Mouse (Mus musculus) hindbrain, embryonic 16.5 days (tissue): ENCODE data around the gene Zbtb22. TPM values are rescaled to one million over a fixed set of nuclear protein-coding genes. Genes with fewer than 3 reads are reported as not detected.
A peak's percentile ranks its signal among the peaks of the same experiment; 100 is the strongest.
"Not testable (repeated sequence)": the region's sequence is repeated elsewhere in the genome, so short reads cannot be mapped to it uniquely, and the experiment has no call there.

Experiments used
- ATAC-seq: fragments of 200-750 bp; cut with Nextera tagmentation; 2 replicates; pipeline ENCODE4 v1.8.0; 2017; ENCODE audit warnings: moderate TSS enrichment, moderate library complexity
- H3K27ac ChIP-seq: fragments of 300-500 bp; sonication (generic); 2 replicates; pipeline ENCODE4 v1.5.1; 2014; ENCODE audit warnings: low read depth, mild to moderate bottlenecking, control low read depth, low read length, moderate library complexity
- H3K27me3 ChIP-seq: fragments of 300-500 bp; sonication (generic); replicated peaks from 2 replicates; pipeline ENCODE4 v1.6.1; 2014; ENCODE audit warnings: low read length; ENCODE audit not compliant: control insufficient read depth, insufficient read depth
- H3K36me3 ChIP-seq: fragments of 300-500 bp; sonication (generic); 2 replicates; pipeline ENCODE4 v1.6.1; 2014; ENCODE audit warnings: mild to moderate bottlenecking, low read length, moderate library complexity, mixed read lengths; ENCODE audit not compliant: control insufficient read depth, insufficient read depth
- H3K4me1 ChIP-seq: fragments of 300-500 bp; sonication (generic); 2 replicates; pipeline ENCODE4 v1.6.1; 2014; ENCODE audit warnings: low read depth, low read length; ENCODE audit not compliant: control insufficient read depth, insufficient read depth
- H3K4me2 ChIP-seq: fragments of 300-500 bp; sonication (generic); 2 replicates; pipeline ENCODE4 v1.6.1; 2014; ENCODE audit warnings: mild to moderate bottlenecking, low read length, control low read depth, moderate library complexity
- H3K4me3 ChIP-seq: fragments of 300-500 bp; sonication (generic); 2 replicates; pipeline ENCODE4 v1.5.1; 2014; ENCODE audit warnings: mild to moderate bottlenecking, low read length, control low read depth, moderate library complexity
- H3K9ac ChIP-seq: fragments of 300-500 bp; sonication (generic); 2 replicates; pipeline ENCODE4 v1.6.1; 2014; ENCODE audit warnings: low read depth, mild to moderate bottlenecking, control low read depth, low read length, moderate library complexity
- H3K9me3 ChIP-seq: fragments of 300-500 bp; sonication (generic); 2 replicates; pipeline ENCODE4 v1.6.1; 2014; ENCODE audit warnings: mild to moderate bottlenecking, low read length, moderate library complexity; ENCODE audit not compliant: control insufficient read depth
- WGBS: fragments of 180-500 bp; shearing (Covaris S2); extraction: QIAGEN DNeasy Blood & Tissue Kit; methylation state at CpG from one replicate; pipeline ENCODE4 v1.1.7; 2014; 5-methylcytosine and 5-hydroxymethylcytosine counted together
- polyA plus RNA-seq: library from polyadenylated mRNA; unstranded; fragments of >200 nt; fragmentation: Nextera tagmentation; extraction: Ambion mirVana; gene quantifications from 2 replicates; pipeline ENCODE4 v1.2.1, GENCODE M21; 2015

The Zbtb22 gene
- 16.2 and 17.2 TPM in 2 replicates for polyA plus RNA-seq

DNA sequence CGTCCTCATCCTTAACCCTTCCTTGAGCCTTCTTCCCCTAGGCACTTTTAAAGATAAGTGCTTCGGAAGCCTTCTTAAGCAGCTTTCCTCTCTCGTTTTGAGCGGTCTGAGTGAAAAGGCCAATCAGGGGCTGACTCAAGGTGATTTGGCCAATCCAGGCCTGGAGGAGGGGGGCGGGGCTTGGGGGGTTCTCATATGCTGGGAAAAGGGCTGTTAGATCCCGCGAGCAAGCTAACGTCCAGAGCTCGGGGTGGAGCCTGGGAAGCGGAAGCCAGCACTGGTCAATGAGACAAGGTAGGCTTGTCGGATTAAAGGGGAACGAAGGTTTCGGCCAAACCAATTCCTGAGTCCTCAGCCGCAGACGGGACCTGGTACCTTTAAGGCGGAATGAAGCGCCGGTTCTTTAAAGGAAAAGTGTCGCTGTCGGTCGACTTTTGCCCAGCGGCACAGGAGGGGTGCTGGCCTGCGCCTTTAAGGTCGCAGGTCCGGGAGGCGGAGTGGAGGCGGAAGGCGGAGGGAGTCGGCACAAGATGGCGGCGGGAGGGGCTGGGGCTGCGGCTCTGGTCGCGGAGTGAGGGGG lies at the start of gene Zbtb22, which contains the start of gene Tapbp:
Gene Zbtb22, plus strand, starts transcription at position 234 of the 580 bp plus-strand sequence.
Gene Tapbp, plus strand, starts transcription at position 229 of the 580 bp plus-strand sequence.
- Histone ChIP-seq H3K9ac (peak within 1 kb of the TSS; percentile 75), H3K4me3 (peak within 1 kb of the TSS; percentile 60), H3K4me1 (peaks cover 30% of the 10 kb centered on the region), H3K27me3 (0 out of 2 replicates have a peak, but pooled peaks cover 3% of the 10 kb centered on the region), H3K4me2 (peak within 1 kb of the TSS; percentile 57), H3K9me3 (no peaks in the 10 kb centered on the region), H3K27ac (peak within 1 kb of the TSS; percentile 87), H3K36me3 (peaks cover 21% of the 10 kb centered on the region)
- peak; percentile 92 for ATAC-seq
- WGBS: under 1% methylated on average over 31 of the region's 34 CpGs

DNA sequence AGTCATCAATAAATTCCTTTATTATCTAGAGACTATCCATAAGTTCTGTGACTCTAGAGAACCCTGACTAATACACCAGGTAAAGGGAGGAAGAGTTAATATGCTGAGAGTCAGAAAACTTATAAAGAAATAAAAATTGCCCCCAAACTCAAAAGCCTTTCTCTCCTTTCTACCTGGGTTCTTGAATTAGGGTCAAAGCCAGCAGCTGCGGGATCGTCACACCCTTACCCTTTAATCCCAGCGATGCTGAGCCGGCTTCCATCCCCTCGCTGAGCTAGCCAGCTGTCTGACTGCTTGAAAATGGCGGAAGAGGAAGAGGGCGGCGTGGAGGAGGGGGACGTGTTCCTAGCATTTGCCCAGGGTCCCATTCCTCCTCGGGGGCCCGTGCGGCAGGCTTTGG lies 42.2 kb upstream of the Zbtb22 start, which contains the start of gene Gm7029:
Gene Gm7029, plus strand, starts transcription at position 301 of the 400 bp plus-strand sequence.
- not testable (repeated sequence) for ATAC-seq
- no CpG with 5 or more reads among the region's 12 CpGs for WGBS

DNA sequence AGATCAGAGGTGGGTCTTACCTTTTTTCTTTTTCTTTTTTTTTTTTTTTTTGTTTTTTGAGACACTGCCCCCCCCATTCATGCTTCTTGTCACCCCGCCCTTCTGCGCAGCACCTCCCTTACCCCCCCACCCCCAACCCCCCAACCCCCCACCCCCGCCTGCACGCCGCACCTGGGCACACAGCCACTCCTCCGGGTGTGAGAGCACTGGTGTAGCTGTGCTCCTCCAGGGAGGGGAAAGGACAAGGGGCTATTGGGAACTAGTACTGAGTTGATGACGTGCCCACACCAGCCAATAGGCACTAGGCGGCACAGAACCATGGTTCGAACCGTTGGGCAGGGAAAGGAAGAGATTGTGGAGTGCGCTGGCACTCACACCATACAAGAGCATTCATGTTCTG lies 41.3 kb upstream of the Zbtb22 start:
- Histone ChIP-seq H3K4me3 (no peak overlapping the region), H3K36me3 (no peaks in the 10 kb centered on the region), H3K4me1 (no peaks in the 10 kb centered on the region), H3K27ac (no peak overlapping the region), H3K4me2 (no peak overlapping the region), H3K9ac (no peak overlapping the region), H3K27me3 (no peaks in the 10 kb centered on the region), H3K9me3 (no peaks in the 10 kb centered on the region)
- no peak for ATAC-seq
- 89% methylated on average over 11 of the region's 11 CpGs for WGBS

More for the DNA sequence above, 42.2 kb upstream of the Zbtb22 start, which contains the start of gene Gm7029:
- not testable (repeated sequence) for H3K27me3 ChIP-seq, H3K4me3 ChIP-seq, H3K27ac ChIP-seq, H3K9me3 ChIP-seq, H3K4me2 ChIP-seq, H3K4me1 ChIP-seq, H3K9ac ChIP-seq, H3K36me3 ChIP-seq

DNA sequence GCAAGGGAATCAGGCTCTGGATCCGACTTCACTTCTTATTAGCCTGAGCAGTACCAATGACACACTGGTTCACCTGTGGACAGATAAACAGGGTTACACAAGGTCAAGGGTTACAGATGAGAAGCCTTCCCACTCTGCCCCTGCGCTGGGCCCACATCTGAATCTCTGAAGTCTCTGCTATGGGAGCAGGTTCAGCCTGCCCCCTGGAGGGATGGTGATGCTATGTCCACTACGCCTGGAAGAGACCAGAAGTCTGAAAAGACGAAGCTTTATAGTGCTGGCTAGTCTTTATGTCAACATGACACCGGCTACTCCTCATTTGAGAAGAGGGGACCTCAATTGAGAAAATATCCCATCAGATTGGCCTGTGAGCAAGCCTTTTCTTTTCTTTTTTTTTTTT lies 39.9 kb upstream of the Zbtb22 start:
- not testable (repeated sequence) for H3K4me3 ChIP-seq, ATAC-seq, H3K36me3 ChIP-seq, H3K27ac ChIP-seq, H3K4me2 ChIP-seq, H3K9ac ChIP-seq, H3K4me1 ChIP-seq, H3K9me3 ChIP-seq, H3K27me3 ChIP-seq
- whole genome bisulfite sequencing: 81% methylated on average over 5 of the region's 5 CpGs

DNA sequence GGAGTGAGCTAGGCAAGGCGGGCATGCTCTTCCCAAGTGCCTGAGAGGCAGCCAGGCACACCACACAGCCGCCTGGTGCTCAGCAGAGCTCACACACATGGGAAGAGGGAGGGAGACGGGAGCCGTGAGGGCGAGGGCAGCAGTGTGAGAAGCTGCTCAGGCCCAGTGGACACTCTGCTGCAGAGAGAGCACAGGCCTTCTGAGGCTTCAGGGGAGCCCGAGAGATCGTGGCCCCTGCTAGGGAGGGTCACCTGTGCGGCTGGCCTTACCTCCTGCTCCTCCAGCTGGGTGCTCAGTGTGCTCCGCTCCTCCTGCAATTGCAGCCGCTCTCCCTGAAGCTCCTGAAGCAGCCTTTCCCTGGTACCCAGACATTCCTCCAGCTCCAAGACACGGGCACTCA lies 31.4 kb upstream of the Zbtb22 start:
- not testable (repeated sequence) for ATAC-seq

GRCm38 (mm10) chr17:33887802-33888201 lies 27.9 kb upstream of the Zbtb22 start:
- not testable (repeated sequence) for ATAC-seq, H3K36me3 ChIP-seq, H3K9ac ChIP-seq, H3K9me3 ChIP-seq, H3K27me3 ChIP-seq, H3K4me2 ChIP-seq, H3K27ac ChIP-seq, H3K4me1 ChIP-seq, H3K4me3 ChIP-seq
- 87% methylated on average over 2 of the region's 2 CpGs for WGBS

More for the DNA sequence above, 31.4 kb upstream of the Zbtb22 start:
- H3K27ac ChIP-seq, H3K4me1 ChIP-seq, H3K9me3 ChIP-seq, H3K9ac ChIP-seq, H3K4me2 ChIP-seq, H3K27me3 ChIP-seq, H3K36me3 ChIP-seq, H3K4me3 ChIP-seq: not testable (repeated sequence)
- WGBS: 91% methylated on average over 7 of the region's 11 CpGs

DNA sequence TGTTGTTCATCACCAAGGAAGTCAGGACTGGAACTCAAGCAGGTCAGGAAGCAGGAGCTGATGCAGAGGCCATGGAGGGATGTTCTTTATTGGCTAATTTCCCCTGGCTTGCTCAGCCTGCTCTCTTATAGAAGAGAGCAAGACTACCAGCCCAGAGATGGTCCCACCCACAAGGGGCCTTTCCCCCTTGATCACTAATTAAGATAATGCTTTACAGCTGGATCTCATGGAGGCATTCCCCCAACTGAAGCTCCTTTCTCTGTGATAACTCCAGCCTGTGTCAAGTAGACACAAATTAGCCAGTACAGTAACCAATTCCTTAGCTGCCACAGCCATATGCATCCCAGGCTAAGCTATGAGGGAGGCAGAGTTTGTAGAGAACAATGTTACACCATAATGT lies 27.5 kb upstream of the Zbtb22 start:
- H3K9me3 ChIP-seq, H3K4me1 ChIP-seq, H3K4me3 ChIP-seq, H3K27ac ChIP-seq, H3K36me3 ChIP-seq, ATAC-seq, H3K4me2 ChIP-seq, H3K9ac ChIP-seq, H3K27me3 ChIP-seq: not testable (repeated sequence)

GRCm38 (mm10) chr17:33889941-33890532 lies 25.7 kb upstream of the Zbtb22 start:
- Histone ChIP-seq H3K4me3 (peak overlapping the region; percentile 61), H3K27ac (peak overlapping the region; percentile 48; the same call in 1 of the 2 replicates), H3K4me2 (peak overlapping the region; percentile 74), H3K9ac (peak overlapping the region; percentile 59)
- WGBS: under 1% methylated on average over 38 of the region's 44 CpGs
- ATAC-seq, H3K9me3 ChIP-seq, H3K27me3 ChIP-seq, H3K4me1 ChIP-seq, H3K36me3 ChIP-seq: not testable (repeated sequence)

- under 1% methylated on average over 45 of the region's 49 CpGs for WGBS
- no peaks in the 10 kb centered on the region for H3K9me3 ChIP-seq
- ATAC-seq: peak; percentile 100
- H3K36me3 ChIP-seq: no peaks in the 10 kb centered on the region
- peak within 1 kb of the TSS; percentile 61 for H3K4me3 ChIP-seq
- H3K9ac ChIP-seq: peak within 1 kb of the TSS; percentile 59
- H3K4me2 ChIP-seq: peak within 1 kb of the TSS; percentile 74
- peak within 1 kb of the TSS; percentile 48; the same call in 1 of the 2 replicates for H3K27ac ChIP-seq
- no peaks in the 10 kb centered on the region for H3K27me3 ChIP-seq
- peaks cover 4% of the 10 kb centered on the region; the same call in 1 of the 2 replicates for H3K4me1 ChIP-seq
Observed at GRCm38 (mm10) chr17:33890533-33891059, 25.1 kb upstream of the Zbtb22 start, which contains the start of gene Kifc1. Gene Kifc1 (minus strand): TSS chr17:33890661.
